Mouse (Mus musculus) heart, postnatal 0 days (tissue): ENCODE results near the gene Rnf43. TPM values are rescaled to one million over a fixed set of nuclear protein-coding genes. Genes with fewer than 3 reads are reported as not detected.

Experiments used
- ATAC-seq: fragments of 200-750 bp; cut with Nextera tagmentation; 2 replicates; pipeline ENCODE4 v1.8.0; 2017; ENCODE audit warnings: low read depth, moderate number of reproducible peaks, moderate library complexity; ENCODE audit not compliant: insufficient read depth
- DNase-seq: peaks from one replicate; pipeline ENCODE4 v3.0.0-alpha.2; 2016; ENCODE audit warnings: low spot score
- H3K27ac ChIP-seq: fragments of 300-500 bp; sonication (generic); 2 replicates; pipeline ENCODE4 v1.5.1; 2014; ENCODE audit warnings: low read depth, mild to moderate bottlenecking
- H3K27me3 ChIP-seq: fragments of 300-500 bp; sonication (generic); 2 replicates; pipeline ENCODE4 v1.6.1; 2014; ENCODE audit warnings: low read length, mixed read lengths; ENCODE audit not compliant: control insufficient read depth, insufficient read depth
- H3K36me3 ChIP-seq: fragments of 300-500 bp; sonication (generic); replicated peaks from 2 replicates; pipeline ENCODE4 v1.6.1; 2014; ENCODE audit warnings: low read length, mixed read lengths; ENCODE audit not compliant: control insufficient read depth, insufficient read depth
- H3K4me1 ChIP-seq: fragments of 300-500 bp; sonication (generic); 2 replicates; pipeline ENCODE4 v1.6.1; 2014; ENCODE audit warnings: antibody characterized with exemption; ENCODE audit not compliant: control insufficient read depth, insufficient read depth
- H3K4me2 ChIP-seq: fragments of 300-500 bp; sonication (generic); 2 replicates; pipeline ENCODE4 v1.6.1; 2014; ENCODE audit warnings: low read depth, mild to moderate bottlenecking, low read length, moderate library complexity
- H3K4me3 ChIP-seq: fragments of 300-500 bp; sonication (generic); 2 replicates; pipeline ENCODE4 v1.5.1; 2014; ENCODE audit warnings: low read depth, low read length
- H3K9ac ChIP-seq: fragments of 300-500 bp; sonication (generic); replicated peaks from 2 replicates; pipeline ENCODE4 v1.6.1; 2014; ENCODE audit warnings: low read depth, low read length, mixed read lengths
- H3K9me3 ChIP-seq: fragments of 300-500 bp; sonication (generic); replicated peaks from 2 replicates; pipeline ENCODE4 v1.6.1; 2016; ENCODE audit warnings: low read length; ENCODE audit not compliant: control insufficient read depth
- CTCF ChIP-seq: IDR thresholded peaks from 2 replicates; pipeline ENCODE4 v1.5.1; 2016; ENCODE audit warnings: antibody characterized with exemption, control low read depth, low read depth
- EP300 ChIP-seq: IDR thresholded peaks from 2 replicates; pipeline ENCODE4 v1.6.1; 2016; ENCODE audit warnings: antibody characterized with exemption, low read depth
- WGBS: fragments of 180-500 bp; shearing (Covaris S2); extraction: QIAGEN DNeasy Blood & Tissue Kit; methylation state at CpG from one replicate; pipeline ENCODE4 v1.1.7; 2014; 5-methylcytosine and 5-hydroxymethylcytosine counted together
- polyA plus RNA-seq: library from polyadenylated mRNA; unstranded; fragments of >200 nt; fragmentation: Nextera tagmentation; extraction: Ambion mirVana; gene quantifications from 2 replicates; pipeline ENCODE4 v1.2.1, GENCODE M21; 2015
- total RNA-seq: library from RNA; depleted of rRNA; stranded (reverse); fragments of >200 nt; gene quantifications from 2 replicates; pipeline ENCODE4 v1.2.3, GENCODE M21; 2014; ENCODE audit warnings: low replicate concordance

Rnf43 gene
- total and polyA plus RNA-seq, 2 experiments from 2014 or later: 0.48 to 0.73 TPM

- Histone ChIP-seq H3K27ac (no peak overlapping the region), H3K9me3 (no peaks in the 10 kb centered on the region), H3K27me3 (no peaks in the 10 kb centered on the region), H3K9ac (no peak overlapping the region), H3K4me3 (no peak overlapping the region), H3K4me2 (no peak overlapping the region), H3K36me3 (no peaks in the 10 kb centered on the region), H3K4me1 (no peaks in the 10 kb centered on the region)
- ATAC-seq (no peak), DNase-seq (no peak)
- TF ChIP-seq CTCF (no peak), EP300 (no peak)
- 61% methylated on average over 14 of the region's 14 CpGs for WGBS
These were observed 34.7 kb downstream of the Rnf43 start for GRCm38 (mm10) chr11:87697131-87697682.

GRCm38 (mm10) chr11:87698126-87698525, 35.6 kb downstream of the Rnf43 start:
- H3K9ac ChIP-seq: no peak overlapping the region
- no peaks in the 10 kb centered on the region for H3K27me3 ChIP-seq
- H3K4me1 ChIP-seq: no peaks in the 10 kb centered on the region
- TF ChIP-seq CTCF (no peak), EP300 (no peak)
- no peaks in the 10 kb centered on the region for H3K36me3 ChIP-seq
- DNase-seq: no peak
- 87% methylated on average over 4 of the region's 4 CpGs for WGBS
- no peak for ATAC-seq
- H3K4me2 ChIP-seq: no peak overlapping the region
- H3K27ac ChIP-seq: no peak overlapping the region
- no peaks in the 10 kb centered on the region for H3K9me3 ChIP-seq
- H3K4me3 ChIP-seq: no peak overlapping the region

GRCm38 (mm10) chr11:87701108-87701507, 38.6 kb downstream of the Rnf43 start:
- DNase-seq (no peak), ATAC-seq (no peak)
- Histone ChIP-seq H3K36me3 (no peaks in the 10 kb centered on the region), H3K4me3 (no peak overlapping the region), H3K4me1 (no peaks in the 10 kb centered on the region), H3K9me3 (no peaks in the 10 kb centered on the region), H3K9ac (no peak overlapping the region), H3K27me3 (no peaks in the 10 kb centered on the region), H3K27ac (no peak overlapping the region), H3K4me2 (no peak overlapping the region)
- TF ChIP-seq CTCF (no peak), EP300 (no peak)
- 75% methylated on average over 6 of the region's 6 CpGs for WGBS

- Histone ChIP-seq H3K27me3 (no peaks in the 10 kb centered on the region), H3K4me3 (no peak overlapping the region), H3K36me3 (no peaks in the 10 kb centered on the region), H3K27ac (no peak overlapping the region), H3K9me3 (no peaks in the 10 kb centered on the region), H3K4me1 (no peaks in the 10 kb centered on the region), H3K9ac (no peak overlapping the region), H3K4me2 (no peak overlapping the region)
- no peak for ATAC-seq
- DNase-seq: no peak
- 72% methylated on average over 14 of the region's 14 CpGs for WGBS
- TF ChIP-seq CTCF (no peak), EP300 (no peak)
These were observed 39.5 kb downstream of the Rnf43 start for GRCm38 (mm10) chr11:87701877-87702620.

GRCm38 (mm10) chr11:87703654-87704053, 41.1 kb downstream of the Rnf43 start:
- Histone ChIP-seq H3K4me1 (no peaks in the 10 kb centered on the region), H3K4me2 (no peak overlapping the region), H3K9ac (no peak overlapping the region), H3K36me3 (no peaks in the 10 kb centered on the region), H3K27me3 (no peaks in the 10 kb centered on the region), H3K4me3 (no peak overlapping the region), H3K27ac (no peak overlapping the region), H3K9me3 (no peaks in the 10 kb centered on the region)
- no peak for ATAC-seq
- no peak for DNase-seq
- TF ChIP-seq EP300 (no peak), CTCF (no peak)
- 89% methylated on average over 5 of the region's 5 CpGs for WGBS
